ENCODE assay signal across 14 mouse cellular contexts in the genomic region with DNA sequence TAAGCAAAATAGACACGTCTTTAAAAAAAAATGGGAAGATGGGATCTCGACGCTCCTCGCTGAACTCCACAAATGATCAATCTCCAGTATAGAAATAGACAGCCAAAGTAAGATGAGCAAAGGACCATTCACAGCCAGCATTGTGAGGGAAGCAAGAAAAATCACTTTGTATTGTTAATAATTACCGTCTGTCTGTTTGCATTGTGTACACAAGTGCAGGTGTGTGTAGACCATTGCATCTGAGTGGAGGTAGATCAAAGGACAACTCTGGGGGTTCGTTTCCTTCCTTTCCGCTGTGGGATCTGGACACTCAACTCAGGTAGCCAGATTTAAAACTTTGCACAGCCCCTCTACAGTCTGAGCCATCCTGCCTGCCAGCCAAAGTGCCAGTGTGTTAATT.
"Had no signal": no experiment of that assay in that cellular context is flagged by ENCODE, and none has a peak within 500 bp of the region (broad histone marks: within the 10 kb centered on the region; RNA-seq: fewer than 3 reads in every experiment).

No protein-coding gene starts in this region.

- H3K9ac ChIP-seq: lung, embryonic 14.5 days; midbrain, embryonic 12.5 days; midbrain, embryonic 15.5 days; neural tube, embryonic 12.5 days; stomach, embryonic 15.5 days had no signal

- H3K36me3 ChIP-seq: midbrain, embryonic 10.5 days; midbrain, embryonic 12.5 days; midbrain, embryonic 15.5 days; neural tube, embryonic 12.5 days had no signal

- H3K4me2 ChIP-seq: lung, embryonic 14.5 days; midbrain, embryonic 12.5 days; midbrain, embryonic 15.5 days; neural tube, embryonic 12.5 days; stomach, embryonic 15.5 days had no signal

- H3K27me3 ChIP-seq: midbrain, embryonic 12.5 days; midbrain, embryonic 15.5 days; neural tube, embryonic 12.5 days; stomach, embryonic 15.5 days had no signal

- H3K4me3 ChIP-seq: midbrain, embryonic 10.5 days; midbrain, embryonic 12.5 days; midbrain, embryonic 15.5 days; neural tube, embryonic 12.5 days; stomach, embryonic 15.5 days had no signal

- H3K9me3 ChIP-seq: midbrain, embryonic 10.5 days; midbrain, embryonic 12.5 days; midbrain, embryonic 15.5 days; neural tube, embryonic 12.5 days; stomach, embryonic 15.5 days had no signal

- ATAC-seq: midbrain, embryonic 15.5 days had no signal

- H3K27ac ChIP-seq: midbrain, embryonic 10.5 days; midbrain, embryonic 12.5 days; midbrain, embryonic 15.5 days; neural tube, embryonic 12.5 days; stomach, embryonic 15.5 days; stomach, postnatal 0 days had no signal

- H3K4me1 ChIP-seq: midbrain, embryonic 12.5 days; midbrain, embryonic 15.5 days had no signal

- DNase-seq: lung, adult 18-20 months; lung, embryonic 14.5 days; lung, postnatal 10 days; lung, postnatal 4 days; right cerebral cortex, postnatal 14 days; thymus, adult 2 months; thymus, postnatal 25 days; thymus, postnatal 4 days had no signal
